Mouse (Mus musculus) lung, adult 2 months (tissue): ENCODE measurements around the gene Cep295nl.

Experiments used
- CTCF ChIP-seq: fragments of 200-500 bp; IDR thresholded peaks from 2 replicates; pipeline ENCODE4 v1.5.1; 2011; ENCODE audit warnings: mild to moderate bottlenecking, low read length, control low read depth; ENCODE audit not compliant: insufficient read depth
- POLR2A ChIP-seq: fragments of 200-500 bp; IDR thresholded peaks from 2 replicates; pipeline ENCODE4 v1.6.1; 2011; ENCODE audit warnings: low read depth, mild to moderate bottlenecking, control low read depth, low read length, borderline replicate concordance; ENCODE audit errors: extremely low read depth

GRCm38 (mm10) chr11:118372641-118373040 is 30.3 kb upstream of the Cep295nl start:
- TF ChIP-seq CTCF (no peak), POLR2A (no peak)
